Mouse (Mus musculus) liver, embryonic 15.5 days (tissue): ENCODE measurements around the gene Traf3. TPM values are rescaled to one million over a fixed set of nuclear protein-coding genes. Genes with fewer than 3 reads are reported as not detected.

ENCODE experiments used
- ATAC-seq: fragments of 200-750 bp; cut with Nextera tagmentation; 2 replicates; pipeline ENCODE4 v1.8.0; 2017; ENCODE audit warnings: moderate number of reproducible peaks, mild to moderate bottlenecking, moderate library complexity; ENCODE audit not compliant: insufficient read depth
- H3K27ac ChIP-seq: fragments of 300-500 bp; sonication (generic); replicated peaks from 2 replicates; pipeline ENCODE4 v1.5.1; 2015; ENCODE audit warnings: mild to moderate bottlenecking, inconsistent platforms
- H3K27me3 ChIP-seq: fragments of 300-500 bp; sonication (generic); 2 replicates; pipeline ENCODE4 v1.6.1; 2015; ENCODE audit warnings: mild to moderate bottlenecking, inconsistent platforms
- H3K36me3 ChIP-seq: fragments of 300-500 bp; sonication (generic); replicated peaks from 2 replicates; pipeline ENCODE4 v1.6.1; 2015; ENCODE audit warnings: moderate library complexity, mild to moderate bottlenecking, inconsistent platforms
- H3K4me1 ChIP-seq: fragments of 300-500 bp; sonication (generic); replicated peaks from 2 replicates; pipeline ENCODE4 v1.6.1; 2015; ENCODE audit warnings: inconsistent platforms
- H3K4me2 ChIP-seq: fragments of 300-500 bp; sonication (generic); 2 replicates; pipeline ENCODE4 v1.6.1; 2015; ENCODE audit warnings: moderate library complexity, mild to moderate bottlenecking, inconsistent platforms
- H3K4me3 ChIP-seq: fragments of 300-500 bp; sonication (generic); replicated peaks from 2 replicates; pipeline ENCODE4 v1.5.1; 2015; ENCODE audit warnings: mild to moderate bottlenecking, inconsistent platforms
- H3K9ac ChIP-seq: fragments of 300-500 bp; sonication (generic); 2 replicates; pipeline ENCODE4 v1.6.1; 2015; ENCODE audit warnings: moderate library complexity, mild to moderate bottlenecking, inconsistent platforms
- H3K9me3 ChIP-seq: fragments of 300-500 bp; sonication (generic); replicated peaks from 2 replicates; pipeline ENCODE4 v1.6.1; 2016; ENCODE audit warnings: inconsistent platforms
- WGBS: fragments of 180-500 bp; shearing (Covaris S2); methylation state at CpG from one replicate; pipeline ENCODE4 v1.1.7; 2015; ENCODE audit warnings: mixed read lengths; ENCODE audit not compliant: insufficient replicate concordance; 5-methylcytosine and 5-hydroxymethylcytosine counted together
- polyA plus RNA-seq: library from polyadenylated mRNA; unstranded; fragments of >200 nt; fragmentation: Nextera tagmentation; extraction: Ambion mirVana; gene quantifications from 2 replicates; pipeline ENCODE4 v1.2.1, GENCODE M21; 2015

Gene Traf3
- polyA plus RNA-seq, 1 experiment from 2014 or later: 2.3 TPM

- H3K4me3 ChIP-seq: no peak overlapping the region
- no peak for ATAC-seq
Measured at GRCm38 (mm10) chr12:111154641-111155040, 11.5 kb upstream of the Traf3 start.

GRCm38 (mm10) chr12:111155756-111156155, 10.4 kb upstream of the Traf3 start:
- Histone ChIP-seq H3K27me3 (no peaks in the 10 kb centered on the region), H3K4me3 (no peak overlapping the region), H3K27ac (no peak overlapping the region), H3K4me1 (peaks cover 57% of the 10 kb centered on the region), H3K4me2 (no peak overlapping the region), H3K9me3 (no peaks in the 10 kb centered on the region), H3K9ac (no peak overlapping the region), H3K36me3 (no peaks in the 10 kb centered on the region)
- WGBS: 68% methylated on average over 1 of the region's 1 CpGs
- no peak for ATAC-seq

More at GRCm38 (mm10) chr12:111154641-111155040, 11.5 kb upstream of the Traf3 start:
- Histone ChIP-seq H3K9me3 (no peaks in the 10 kb centered on the region), H3K27me3 (no peaks in the 10 kb centered on the region), H3K4me1 (peaks cover 57% of the 10 kb centered on the region), H3K36me3 (no peaks in the 10 kb centered on the region), H3K27ac (no peak overlapping the region), H3K4me2 (no peak overlapping the region), H3K9ac (no peak overlapping the region)
- WGBS: 73% methylated on average over 6 of the region's 6 CpGs

- ATAC-seq: peak; percentile 53
- WGBS: 10% methylated on average over 12 of the region's 12 CpGs
- no peaks in the 10 kb centered on the region for H3K27me3 ChIP-seq
- peak overlapping the region; percentile 54 for H3K4me2 ChIP-seq
- no peaks in the 10 kb centered on the region for H3K36me3 ChIP-seq
- peaks cover 64% of the 10 kb centered on the region for H3K4me1 ChIP-seq
- H3K4me3 ChIP-seq: peak overlapping the region; percentile 29
- H3K9ac ChIP-seq: peak overlapping the region; percentile 39; the same call in 1 of the 2 replicates
- H3K27ac ChIP-seq: peak overlapping the region; percentile 80
- H3K9me3 ChIP-seq: no peaks in the 10 kb centered on the region
Measured at GRCm38 (mm10) chr12:111159659-111160428, 6.3 kb upstream of the Traf3 start.

- Histone ChIP-seq H3K9me3 (no peaks in the 10 kb centered on the region), H3K9ac (no peak overlapping the region), H3K4me1 (peaks cover 75% of the 10 kb centered on the region), H3K4me2 (no peak overlapping the region), H3K4me3 (no peak overlapping the region), H3K27ac (no peak overlapping the region), H3K27me3 (no peaks in the 10 kb centered on the region), H3K36me3 (no peaks in the 10 kb centered on the region)
- no peak for ATAC-seq
- WGBS: 82% methylated on average over 10 of the region's 10 CpGs
Measured at GRCm38 (mm10) chr12:111160871-111161270, 5.3 kb upstream of the Traf3 start.

- no peaks in the 10 kb centered on the region for H3K9me3 ChIP-seq
- WGBS: 23% methylated on average over 7 of the region's 7 CpGs
- H3K9ac ChIP-seq: no peak overlapping the region
- H3K36me3 ChIP-seq: no peaks in the 10 kb centered on the region
- H3K4me3 ChIP-seq: no peak overlapping the region
- H3K4me2 ChIP-seq: peak overlapping the region; percentile 50
- H3K4me1 ChIP-seq: peaks cover 79% of the 10 kb centered on the region
- H3K27me3 ChIP-seq: peaks cover 5% of the 10 kb centered on the region; the same call in 1 of the 2 replicates
- no peak for ATAC-seq
- H3K27ac ChIP-seq: no peak overlapping the region; the same call in 1 of the 2 replicates
Measured at GRCm38 (mm10) chr12:111161943-111162311, 4.2 kb upstream of the Traf3 start.

- H3K9ac ChIP-seq: no peak overlapping the region
- peaks cover 8% of the 10 kb centered on the region; the same call in 1 of the 2 replicates for H3K27me3 ChIP-seq
- H3K4me1 ChIP-seq: peaks cover 84% of the 10 kb centered on the region
- 15% methylated on average over 16 of the region's 16 CpGs for WGBS
- no peaks in the 10 kb centered on the region for H3K9me3 ChIP-seq
- H3K27ac ChIP-seq: no peak overlapping the region
- no peak overlapping the region for H3K4me3 ChIP-seq
- peak overlapping the region; percentile 50 for H3K4me2 ChIP-seq
- no peaks in the 10 kb centered on the region for H3K36me3 ChIP-seq
- ATAC-seq: no peak
Measured at GRCm38 (mm10) chr12:111162312-111163061, 3.7 kb upstream of the Traf3 start.

GRCm38 (mm10) chr12:111164310-111164751, 1.8 kb upstream of the Traf3 start:
- Histone ChIP-seq H3K4me1 (peaks cover 77% of the 10 kb centered on the region), H3K4me2 (peak overlapping the region; percentile 70), H3K4me3 (peak overlapping the region; percentile 47), H3K27ac (no peak overlapping the region), H3K9ac (no peak overlapping the region), H3K9me3 (no peaks in the 10 kb centered on the region), H3K36me3 (no peaks in the 10 kb centered on the region), H3K27me3 (peaks cover 8% of the 10 kb centered on the region; the same call in 1 of the 2 replicates)
- peak; percentile 47; the same call in 1 of the 2 replicates for ATAC-seq
- WGBS: 10% methylated on average over 13 of the region's 13 CpGs

- Histone ChIP-seq H3K4me3 (peak overlapping the region; percentile 70), H3K9me3 (no peaks in the 10 kb centered on the region), H3K9ac (peak overlapping the region; percentile 60; the same call in 1 of the 2 replicates), H3K27ac (peak overlapping the region; percentile 68), H3K4me1 (peaks cover 69% of the 10 kb centered on the region), H3K27me3 (peaks cover 8% of the 10 kb centered on the region; the same call in 1 of the 2 replicates), H3K36me3 (no peaks in the 10 kb centered on the region), H3K4me2 (peak overlapping the region; percentile 86)
- ATAC-seq: 0 out of 2 replicates have a peak, but pooled peaks have one; percentile 21
- 53% methylated on average over 10 of the region's 10 CpGs for WGBS
Measured at GRCm38 (mm10) chr12:111165146-111165812, 891 bp upstream of the Traf3 start.

GRCm38 (mm10) chr12:111166681-111167289, 615 bp downstream of the Traf3 start:
- Histone ChIP-seq H3K36me3 (no peaks in the 10 kb centered on the region), H3K27me3 (peaks cover 8% of the 10 kb centered on the region; the same call in 1 of the 2 replicates), H3K4me2 (peak overlapping the region; percentile 86), H3K4me1 (peaks cover 54% of the 10 kb centered on the region), H3K27ac (peak overlapping the region; percentile 68), H3K4me3 (peak overlapping the region; percentile 70), H3K9ac (peak overlapping the region; percentile 60), H3K9me3 (no peaks in the 10 kb centered on the region)
- WGBS: under 1% methylated on average over 48 of the region's 48 CpGs
- peak; percentile 38 for ATAC-seq

- no peak overlapping the region for H3K4me3 ChIP-seq
- H3K4me1 ChIP-seq: peaks cover 37% of the 10 kb centered on the region
- H3K9ac ChIP-seq: no peak overlapping the region
- H3K27me3 ChIP-seq: peaks cover 8% of the 10 kb centered on the region; the same call in 1 of the 2 replicates
- H3K9me3 ChIP-seq: no peaks in the 10 kb centered on the region
- 78% methylated on average over 4 of the region's 4 CpGs for WGBS
- H3K36me3 ChIP-seq: no peaks in the 10 kb centered on the region
- H3K27ac ChIP-seq: no peak overlapping the region
- no peak overlapping the region for H3K4me2 ChIP-seq
- no peak for ATAC-seq
Measured at GRCm38 (mm10) chr12:111168891-111169290, 2.7 kb downstream of the Traf3 start.
